Mouse (Mus musculus): ENCODE measurements around the gene Nucks1. TPM values are rescaled to one million over a fixed set of nuclear protein-coding genes. Genes with fewer than 3 reads are reported as not detected.

The Nucks1 gene
- total and polyA plus RNA-seq, 3 experiments = 87.4 to 267 (median 96.9) TPM

DNA sequence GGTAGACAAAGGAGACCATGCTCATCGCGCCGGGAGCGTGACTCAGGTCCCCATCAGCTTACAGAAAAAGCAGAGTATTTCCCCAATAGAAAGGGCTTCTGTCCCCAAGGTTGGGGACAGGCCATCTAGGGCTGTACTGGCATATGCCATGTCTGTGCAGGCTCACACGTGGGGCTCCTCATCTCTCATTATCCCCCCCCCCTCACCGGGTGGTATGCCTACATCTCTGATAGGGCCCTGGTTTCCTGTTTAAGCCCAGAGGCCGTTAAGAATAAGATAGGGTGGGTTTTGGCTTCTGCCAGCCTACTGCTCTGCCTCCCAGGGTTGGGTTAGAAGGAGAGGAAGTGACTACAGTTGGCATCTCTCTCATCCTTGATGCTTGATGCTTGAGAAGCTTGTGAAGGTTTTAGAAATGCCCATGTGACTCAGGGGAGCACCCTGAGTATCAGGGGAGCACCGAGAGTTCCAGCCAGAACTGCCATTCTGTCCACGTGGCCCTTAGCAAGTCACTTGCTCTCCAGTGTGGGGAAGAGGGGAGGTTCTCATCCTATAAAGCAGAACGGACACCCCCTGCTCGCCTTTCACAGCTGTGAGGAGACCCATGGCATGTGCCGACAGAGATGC lies 44.0 kb downstream of the Nucks1 start:
- H3K9me3 ChIP-seq (replicated peaks; ENCODE audit: low read length) = no peaks in the 10 kb centered on the region
- H3K36me3 ChIP-seq (replicated peaks in 1 of 2; ENCODE audit: control insufficient read depth in 1 of 2, insufficient read depth in 1 of 2, low read length in 1 of 2) = no peaks in the 10 kb centered on the region
- no peak for DNase-seq (ENCODE audit: extremely low read depth)
- peaks cover 15 to 20% of the 10 kb centered on the region in 2 experiments; a peak in 3 of 4 replicates for H3K4me1 ChIP-seq (ENCODE audit: control insufficient read depth in 1 of 2, insufficient read depth in 2 of 2)
- in situ Hi-C loops (cut with MboI; ENCODE audit: low pct_ligation_motif_present, low pct_unique_long_range_greater_than_20kb, low sequenced_read_pairs) (no loop called here), dilution Hi-C loops (cut with MboI; ENCODE audit: extremely low pct_ligation_motif_present, extremely low pct_unique_long_range_greater_than_20kb, low sequenced_read_pairs) (no loop called here)
- H3K9ac ChIP-seq (ENCODE audit: insufficient read depth, low read depth) = no peak overlapping the region
- peaks cover 31% of the 10 kb centered on the region for H3K27me3 ChIP-seq (replicated peaks)
- H3K4me2 ChIP-seq (ENCODE audit: insufficient read depth, low read depth, poor library complexity, severe bottlenecking) = no peak overlapping the region
- no peak overlapping the region for H3K4me3 ChIP-seq (replicated peaks in 1 of 3; ENCODE audit: low read depth in 2 of 3, low read length in 2 of 3, poor library complexity in 1 of 3)
- no peak overlapping the region for H3K27ac ChIP-seq (ENCODE audit: insufficient read depth, low read depth)
- no peaks in the 10 kb centered on the region for H3K79me2 ChIP-seq (replicated peaks; ENCODE audit: control insufficient read depth, extremely low read depth, insufficient read depth, poor library complexity, severe bottlenecking)
- TF ChIP-seq CTCF (conservative IDR thresholded peaks at IDR 0.05 in 1 of 2, IDR thresholded peaks at IDR 0.05 in 1 of 2; ENCODE audit: low read depth in 2 of 2, low read length in 2 of 2) (no peak), RAD21 (IDR thresholded peaks at IDR 0.05; ENCODE audit: low read depth, low read length) (no peak), EP300 (IDR thresholded peaks at IDR 0.05; ENCODE audit: low read length) (no peak)

GRCm38 (mm10) chr1:131955131-131955757 lies 44.9 kb downstream of the Nucks1 start:
- Histone ChIP-seq H3K4me3 (replicated peaks in 1 of 3; ENCODE audit: low read depth in 2 of 3, low read length in 2 of 3, poor library complexity in 1 of 3) (no peak overlapping the region), H3K36me3 (replicated peaks in 1 of 2; ENCODE audit: control insufficient read depth in 1 of 2, insufficient read depth in 1 of 2, low read length in 1 of 2) (no peaks in the 10 kb centered on the region), H3K27me3 (replicated peaks) (peaks cover 39% of the 10 kb centered on the region), H3K9ac (ENCODE audit: insufficient read depth, low read depth) (no peak overlapping the region), H3K79me2 (replicated peaks; ENCODE audit: control insufficient read depth, extremely low read depth, insufficient read depth, poor library complexity, severe bottlenecking) (no peaks in the 10 kb centered on the region), H3K4me2 (ENCODE audit: insufficient read depth, low read depth, poor library complexity, severe bottlenecking) (no peak overlapping the region), H3K4me1 (ENCODE audit: control insufficient read depth in 1 of 2, insufficient read depth in 2 of 2) (peaks cover 15 to 20% of the 10 kb centered on the region in 2 experiments; a peak in 3 of 4 replicates), H3K9me3 (replicated peaks; ENCODE audit: low read length) (no peaks in the 10 kb centered on the region), H3K27ac (ENCODE audit: insufficient read depth, low read depth) (no peak overlapping the region)
- DNase-seq (ENCODE audit: extremely low read depth) = no peak
- dilution Hi-C loops (cut with MboI; ENCODE audit: extremely low pct_ligation_motif_present, extremely low pct_unique_long_range_greater_than_20kb, low sequenced_read_pairs) (no loop called here), in situ Hi-C loops (cut with MboI; ENCODE audit: low pct_ligation_motif_present, low pct_unique_long_range_greater_than_20kb, low sequenced_read_pairs) (no loop called here)
- no peak for TF ChIP-seq MAZ (IDR thresholded peaks at IDR 0.05; ENCODE audit: low read depth, low read length)
- TF ChIP-seq NELFE (IDR thresholded peaks at IDR 0.05; ENCODE audit: low read depth, low read length) = no peak
- no peak for TF ChIP-seq TCF12 (IDR thresholded peaks at IDR 0.05; ENCODE audit: low read depth, low read length)
- no peak for TF ChIP-seq ZC3H11A (IDR thresholded peaks at IDR 0.05; ENCODE audit: low read depth, low read length)
- TF ChIP-seq ZKSCAN1 (IDR thresholded peaks at IDR 0.05; ENCODE audit: borderline replicate concordance, low read depth, low read length) = no peak
- no peak for TF ChIP-seq IRF4 (IDR thresholded peaks at IDR 0.05; ENCODE audit: low read depth, low read length)
- no peak for TF ChIP-seq BHLHE40 (IDR thresholded peaks at IDR 0.05; ENCODE audit: low read depth, low read length)
- TF ChIP-seq NRF1 (IDR thresholded peaks at IDR 0.05; ENCODE audit: low read depth, low read length) = no peak
- no peak for TF ChIP-seq MYC (IDR thresholded peaks at IDR 0.05; ENCODE audit: low read depth, low read length)
- TF ChIP-seq ZNF384 (IDR thresholded peaks at IDR 0.05; ENCODE audit: low read depth, low read length) = no peak
- TF ChIP-seq ELF1 (IDR thresholded peaks at IDR 0.05; ENCODE audit: low read depth, low read length) = no peak
- no peak for TF ChIP-seq EP300 (IDR thresholded peaks at IDR 0.05; ENCODE audit: low read length)
- no peak for TF ChIP-seq MAX (IDR thresholded peaks at IDR 0.05; ENCODE audit: low read length)
- TF ChIP-seq HCFC1 (IDR thresholded peaks at IDR 0.05; ENCODE audit: low read depth, low read length) = no peak
- no peak for TF ChIP-seq PAX5 (IDR thresholded peaks at IDR 0.05; ENCODE audit: low read length)
- TF ChIP-seq TBP (conservative IDR thresholded peaks at IDR 0.05; ENCODE audit: low read depth, low read length) = no peak

Data from CH12.LX (cell line).